Mouse (Mus musculus) adrenal gland, postnatal 14 days (tissue): ENCODE measurements around the gene Cd96. TPM values are rescaled to one million over a fixed set of nuclear protein-coding genes. Genes with fewer than 3 reads are reported as not detected.
"Not testable (repeated sequence)": the region's sequence is repeated elsewhere in the genome, so short reads cannot be mapped to it uniquely, and the experiment has no call there.

Source experiments
- DNase-seq: peaks from one replicate; pipeline ENCODE4 v3.0.0; 2021; ENCODE audit warnings: mixed read lengths
- long read RNA-seq, 2 experiments: library from polyadenylated mRNA; stranded (forward); transcript quantifications; one replicate each; pipeline ENCODE4 v2.0.0; 2021
- total RNA-seq: library from RNA; stranded (reverse); gene quantifications from 2 replicates; pipeline ENCODE4 v1.2.3, GENCODE M21; 2021

Gene Cd96
- total RNA-seq, result 2.5 TPM in 1 of 2 replicates, not detected in the other
- long read RNA-seq, experiment 1, partial matches to known transcripts, result 1 of 1 reads
- long read RNA-seq, experiment 1, other reads (novel, unspliced or antisense), result 0 of 1 reads
- long read RNA-seq, experiment 2, result 0 reads

DNA sequence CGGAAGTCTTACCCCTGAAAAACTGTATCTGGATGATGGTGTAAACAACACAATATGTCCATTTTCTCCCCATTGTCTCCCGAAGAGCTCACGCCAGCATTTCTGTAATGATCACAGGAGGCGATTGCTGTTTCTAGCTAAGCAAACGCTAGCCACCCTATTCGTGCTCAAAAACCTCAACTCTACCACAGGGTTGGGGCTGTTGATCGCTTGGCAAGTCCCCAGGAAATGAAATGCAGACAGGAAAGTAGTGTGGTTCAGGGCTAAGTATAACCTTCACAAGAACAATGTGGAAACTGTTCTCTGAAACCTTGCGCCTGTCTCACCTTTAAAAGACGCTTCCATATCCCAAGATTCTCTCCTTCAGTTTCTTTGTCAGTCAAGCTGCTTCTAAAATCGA lies at the start of gene Cd96:
Gene Cd96, minus strand, starts transcription at position 232 of the 400 bp plus-strand sequence.
- no peak for DNase-seq

DNA sequence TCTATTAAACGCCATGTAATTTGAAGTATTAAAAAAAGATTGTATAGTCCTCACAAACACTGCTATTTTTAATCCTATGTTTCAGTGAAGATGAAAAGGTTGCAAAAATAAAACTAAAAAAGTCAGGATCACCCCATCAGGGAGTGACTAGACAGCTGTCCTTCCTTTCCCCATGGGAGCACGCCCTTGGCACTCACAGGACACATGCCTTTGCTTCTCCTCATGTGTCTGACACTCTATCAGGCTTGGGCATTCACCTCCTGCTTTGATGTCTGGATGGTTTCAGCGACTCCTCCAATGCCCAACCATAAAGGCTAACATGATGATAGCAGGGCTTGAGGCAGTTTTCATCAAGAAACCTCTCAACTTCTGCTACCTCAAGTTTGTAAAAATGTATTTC lies 46.9 kb upstream of the Cd96 start:
- no peak for DNase-seq

DNA sequence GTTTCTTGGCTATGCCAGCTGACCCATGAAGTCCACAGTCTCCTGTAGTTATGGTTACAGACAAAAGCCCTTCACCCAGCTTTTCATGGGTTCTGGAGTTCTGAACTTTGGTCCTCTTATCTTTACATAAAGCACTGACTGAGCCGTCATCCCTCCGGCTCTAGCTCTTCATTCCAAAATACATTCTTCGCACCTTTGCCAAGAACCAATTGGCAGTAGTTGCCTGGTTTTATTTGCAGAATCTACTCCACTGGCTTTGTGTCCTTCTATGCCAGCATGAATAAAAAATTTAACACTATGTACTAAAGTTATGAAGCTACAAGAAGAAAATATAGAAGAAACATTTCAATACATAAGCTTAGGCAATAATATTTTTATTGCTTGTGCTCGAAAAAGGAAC lies 45.3 kb upstream of the Cd96 start:
- DNase-seq, result no peak

DNA sequence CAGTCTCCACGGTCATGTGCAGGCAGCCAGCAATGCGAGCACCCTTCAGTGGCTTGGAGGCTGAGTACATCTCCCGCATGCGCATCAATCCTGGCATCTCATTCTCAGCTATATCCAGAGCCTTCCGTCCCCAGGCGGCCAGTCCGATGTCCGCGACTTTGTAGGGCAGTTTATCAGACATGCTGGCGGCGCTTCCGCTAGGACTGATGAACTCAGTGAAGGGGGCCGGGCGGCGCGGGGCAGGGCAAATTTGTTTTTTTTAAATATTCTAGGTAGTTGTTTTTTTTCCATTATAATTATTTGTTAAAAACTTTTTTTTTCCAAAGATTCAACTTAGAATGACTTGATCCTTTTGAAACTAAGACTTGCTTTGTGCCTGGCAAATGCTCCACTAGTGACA lies 34.8 kb upstream of the Cd96 start, which contains the start of gene Gm4737:
Gene Gm4737, minus strand, starts transcription at position 246 of the 400 bp plus-strand sequence.
- not testable (repeated sequence) for DNase-seq

DNA sequence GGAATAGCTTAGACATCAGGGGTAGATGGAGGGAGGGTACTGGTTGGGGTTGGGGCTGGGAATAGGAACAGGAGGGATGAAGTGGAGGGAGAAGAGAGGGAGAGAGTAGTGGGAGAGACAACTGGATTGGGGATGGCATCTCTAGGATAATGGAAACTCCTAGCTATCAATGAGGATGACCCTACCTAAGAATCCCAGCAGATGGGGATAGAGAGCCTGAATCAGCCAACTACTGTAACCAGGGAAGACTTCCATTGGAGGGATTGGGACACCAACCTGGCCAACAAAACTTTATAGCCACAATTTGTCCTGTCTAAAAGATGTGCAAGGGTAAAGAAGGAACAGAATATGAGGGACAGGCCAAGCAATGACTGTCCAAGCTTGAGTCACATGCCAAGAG lies 31.1 kb upstream of the Cd96 start:
- no peak for DNase-seq

DNA sequence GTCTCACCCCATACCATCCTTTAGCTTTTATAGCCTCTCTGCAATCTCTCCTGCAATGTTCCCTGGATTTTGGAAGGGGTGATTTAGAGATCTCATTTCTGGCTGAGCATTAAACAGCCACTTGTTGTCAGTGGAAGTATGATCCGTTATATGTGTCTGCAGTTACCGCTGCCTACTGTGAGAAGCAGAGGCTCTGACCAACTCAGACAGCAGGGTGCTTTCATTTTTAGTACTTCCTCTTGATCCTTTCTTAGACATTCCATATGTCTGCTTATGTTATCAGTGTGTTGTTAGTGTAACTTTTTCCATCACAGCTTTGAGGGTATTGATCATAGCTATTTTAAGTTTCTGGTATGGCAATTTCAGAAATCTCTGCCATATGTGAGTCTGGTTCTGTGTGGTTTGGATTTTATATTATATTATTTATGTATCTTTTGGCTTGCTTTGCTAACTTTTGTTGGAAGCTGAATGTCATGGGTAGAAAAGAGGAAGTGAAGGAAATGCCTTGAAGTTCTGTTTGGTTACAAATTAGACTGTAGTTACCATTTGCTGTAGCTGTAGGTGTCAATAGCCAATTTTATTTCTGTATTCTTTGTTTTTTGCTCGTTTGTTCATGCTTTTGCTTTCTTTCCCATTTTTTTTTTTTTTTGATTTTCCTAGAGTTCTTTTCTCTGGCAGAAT lies 28.8 kb upstream of the Cd96 start:
- no peak for DNase-seq

DNA sequence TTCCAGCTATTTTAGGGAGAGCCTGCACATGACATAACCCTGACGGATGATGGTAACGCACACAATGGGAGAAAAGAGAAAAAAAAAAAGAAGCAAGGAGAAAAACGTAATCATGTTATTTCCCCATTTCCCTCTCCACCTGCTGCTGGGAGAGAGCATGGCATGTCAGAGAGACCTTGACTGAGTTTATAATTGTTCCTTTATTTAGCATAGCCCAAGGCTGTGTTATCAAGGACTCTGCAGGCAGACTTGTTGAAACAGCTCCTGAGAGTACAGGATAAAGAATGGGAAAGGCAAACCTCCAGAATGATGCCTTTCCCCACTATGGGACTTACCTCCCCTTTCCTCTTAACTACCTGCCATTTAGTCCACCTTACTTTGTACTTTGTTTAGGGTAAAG lies 26.9 kb upstream of the Cd96 start:
- no peak for DNase-seq

DNA sequence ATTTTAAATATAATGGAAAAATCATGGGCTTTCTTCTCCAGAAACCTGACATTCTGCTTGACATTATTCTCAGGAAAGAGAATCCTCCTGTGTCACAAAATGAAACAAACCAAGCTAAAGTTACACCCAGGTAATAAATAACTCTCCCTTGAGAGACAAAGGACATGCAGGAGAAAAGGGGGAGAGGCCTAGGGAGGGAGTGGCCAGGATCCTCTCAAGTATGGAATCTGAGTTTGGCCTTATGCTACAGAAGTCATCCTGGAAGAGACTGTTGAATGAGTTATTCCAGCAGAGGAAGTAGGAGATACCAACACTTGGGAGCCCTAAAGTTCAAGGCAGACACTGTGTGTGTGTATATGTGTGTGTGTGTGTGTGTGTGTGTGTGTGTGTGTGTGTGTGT lies 2.2 kb upstream of the Cd96 start:
- no peak for DNase-seq

DNA sequence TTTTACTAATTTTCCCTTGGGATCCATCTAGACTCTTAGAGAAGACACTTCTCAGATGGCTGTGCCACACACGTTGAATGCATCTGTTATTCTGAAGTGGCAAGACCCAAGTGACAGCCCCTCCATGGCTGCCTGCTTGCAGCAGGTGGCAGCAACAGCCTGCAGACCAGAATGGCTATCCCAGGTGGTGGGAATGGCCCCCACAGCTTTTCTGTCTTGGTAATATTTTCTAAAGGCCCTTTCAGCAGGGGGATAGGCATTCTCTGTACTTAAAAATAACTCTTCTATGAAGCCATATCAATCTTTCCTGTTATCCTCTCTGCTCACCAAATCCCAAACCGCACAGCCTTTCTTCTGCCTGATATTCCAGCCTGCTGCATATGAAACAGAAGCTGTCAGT lies 1.4 kb upstream of the Cd96 start:
- DNase-seq, result peak; percentile 33

DNA sequence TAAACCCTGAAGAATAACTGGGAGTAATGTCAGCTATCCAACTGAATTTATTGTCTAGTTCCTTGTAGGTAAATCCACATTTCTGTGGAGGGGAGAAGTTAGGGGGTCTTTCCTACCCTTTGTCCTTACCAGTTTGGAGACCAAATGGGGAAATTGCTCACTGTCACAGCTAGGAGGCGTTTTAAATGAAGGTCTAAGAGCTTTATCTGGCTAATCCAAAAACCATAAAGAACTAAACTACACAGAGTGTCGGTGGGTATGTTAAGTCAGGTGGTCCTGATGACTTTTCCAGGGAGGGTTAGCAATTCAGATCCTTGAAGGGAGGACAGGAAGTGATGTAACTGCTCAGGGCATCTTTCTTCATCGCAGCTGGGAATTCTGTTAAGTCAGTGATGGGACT lies 556 bp upstream of the Cd96 start:
- DNase-seq, result no peak

DNA sequence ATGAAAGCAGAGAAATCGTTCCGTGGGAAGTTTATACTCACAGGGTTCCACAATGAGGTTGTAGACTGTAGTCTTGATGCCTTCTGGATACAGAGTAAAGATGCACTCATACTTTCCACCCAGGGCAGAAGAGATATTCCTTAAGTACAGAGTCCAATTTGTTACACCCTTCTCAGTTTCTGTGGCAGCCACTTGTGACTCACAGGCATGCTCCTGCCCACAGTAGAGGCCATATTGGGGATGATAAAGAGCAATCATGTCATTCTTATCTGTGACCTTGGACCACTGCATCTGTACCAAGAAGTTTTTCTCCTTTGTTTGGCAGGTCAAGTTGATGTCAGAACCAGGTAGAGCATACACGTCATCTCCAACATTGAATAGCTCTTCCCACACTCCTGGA lies 2.4 kb downstream of the Cd96 start:
- no peak for DNase-seq

DNA sequence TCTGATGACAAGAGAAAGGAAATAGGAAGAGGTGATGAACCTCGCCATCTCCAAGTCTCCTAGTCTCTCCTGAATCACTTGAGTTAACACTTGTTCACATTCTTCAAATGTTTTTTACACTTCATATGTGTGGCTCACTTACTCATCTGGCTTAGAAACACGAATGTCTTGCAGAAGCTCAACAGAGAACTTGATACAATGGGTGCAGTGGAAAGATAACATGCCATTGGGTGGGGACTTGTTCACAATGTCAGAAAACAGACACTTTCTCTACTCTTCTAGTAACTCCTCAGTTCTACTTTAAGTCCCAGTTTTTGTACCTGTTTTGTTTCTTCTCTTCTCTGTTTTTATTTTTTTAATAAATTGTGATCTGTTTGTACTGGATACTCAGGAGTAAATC lies 5.3 kb downstream of the Cd96 start:
- no peak for DNase-seq

DNA sequence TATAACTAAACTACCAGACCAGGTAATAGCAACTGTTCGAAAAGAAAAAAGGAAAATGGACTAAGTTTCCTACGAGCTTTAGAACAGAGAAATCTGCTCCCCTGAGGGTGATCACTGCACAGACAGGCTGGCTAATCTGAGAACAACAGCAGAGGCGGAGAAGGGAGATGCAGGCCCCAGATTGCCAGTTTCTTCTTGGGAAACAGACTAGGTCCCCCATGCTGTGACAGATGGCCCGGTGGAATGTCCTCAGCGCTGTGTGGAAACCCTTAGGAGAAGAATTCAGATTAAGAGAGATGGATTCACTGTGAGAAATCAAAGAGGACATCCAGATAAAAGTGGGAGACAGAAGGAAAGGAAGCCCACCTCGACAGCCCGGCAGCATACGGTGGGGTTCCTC lies 10.5 kb downstream of the Cd96 start:
- DNase-seq, result no peak

DNA sequence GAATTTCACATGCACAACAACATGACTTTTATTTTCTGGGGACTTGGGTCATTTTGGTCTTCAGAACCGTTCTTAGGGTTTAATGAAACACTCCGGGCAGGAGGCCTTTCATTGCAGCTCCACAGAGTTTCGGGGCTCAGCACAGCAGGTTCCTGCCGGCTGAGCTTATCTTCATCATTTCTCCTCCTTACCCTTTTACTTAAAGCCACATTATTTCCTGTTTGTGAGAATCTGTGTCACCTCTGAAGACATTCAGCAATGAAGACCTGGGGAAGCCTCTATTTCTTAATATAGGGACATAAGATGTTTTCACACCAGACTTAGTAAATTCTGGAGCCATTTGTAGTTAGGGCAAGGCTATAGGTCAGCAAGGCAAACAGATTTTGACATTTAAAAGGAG lies 12.6 kb downstream of the Cd96 start:
- DNase-seq, result no peak

DNA sequence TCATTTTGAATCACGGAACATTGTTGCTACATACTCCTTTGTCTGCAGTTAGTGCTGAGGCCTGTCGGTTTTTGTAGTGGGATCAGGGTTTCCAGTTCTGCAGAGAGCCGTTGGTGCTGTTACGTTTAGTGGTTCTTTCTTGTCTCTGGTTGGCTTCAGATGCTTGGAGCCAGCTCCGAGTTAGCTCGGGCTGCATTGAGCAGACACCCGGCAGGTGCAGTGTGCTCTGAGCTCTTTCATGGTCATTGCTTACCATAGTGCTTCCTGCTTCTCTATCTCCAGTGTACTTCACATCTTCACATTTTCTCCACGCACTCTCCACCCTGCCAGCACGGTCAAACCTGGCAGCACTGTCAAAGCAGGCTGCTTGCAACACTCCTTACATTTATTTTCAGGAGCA lies 15.6 kb downstream of the Cd96 start:
- no peak for DNase-seq

DNA sequence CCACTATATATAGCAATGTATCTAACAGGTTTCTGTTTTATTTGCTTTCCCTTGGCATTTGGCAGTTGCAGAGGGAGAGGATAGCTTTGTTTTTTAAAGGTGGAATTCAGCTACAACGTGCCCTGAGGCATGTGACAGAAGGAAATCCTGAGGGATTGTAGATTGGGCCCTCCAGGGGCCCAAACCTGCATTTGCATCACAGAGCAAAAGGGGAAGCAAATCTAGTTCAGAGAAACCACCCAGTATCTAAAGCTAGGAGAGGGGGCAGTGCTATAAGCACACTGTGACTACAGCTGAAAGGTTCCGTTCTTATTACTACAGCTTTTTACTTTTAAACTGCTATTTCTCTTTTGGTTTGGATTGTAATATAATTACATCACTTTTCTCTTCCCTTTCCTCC lies 18.3 kb downstream of the Cd96 start:
- DNase-seq, result no peak

DNA sequence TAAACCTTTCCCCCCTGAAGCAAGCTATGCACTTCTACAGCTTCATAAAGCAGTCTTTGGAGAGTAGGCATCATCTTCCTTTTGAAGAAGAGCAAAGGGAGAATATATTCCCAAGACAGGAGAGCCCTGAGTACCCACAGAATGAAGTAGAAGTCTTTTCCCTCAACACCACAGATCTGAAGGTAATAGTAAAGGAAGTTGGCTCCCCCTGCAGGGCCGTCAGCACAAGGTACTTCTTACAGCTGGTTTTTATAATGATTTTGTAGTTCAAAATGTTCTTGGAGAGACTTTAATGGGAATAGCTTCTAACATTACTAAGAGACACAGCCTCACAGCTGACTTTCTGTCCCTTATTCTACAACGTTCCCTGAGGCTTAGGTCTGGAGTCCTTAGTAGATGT lies 19.8 kb downstream of the Cd96 start:
- peak; percentile 40 for DNase-seq

DNA sequence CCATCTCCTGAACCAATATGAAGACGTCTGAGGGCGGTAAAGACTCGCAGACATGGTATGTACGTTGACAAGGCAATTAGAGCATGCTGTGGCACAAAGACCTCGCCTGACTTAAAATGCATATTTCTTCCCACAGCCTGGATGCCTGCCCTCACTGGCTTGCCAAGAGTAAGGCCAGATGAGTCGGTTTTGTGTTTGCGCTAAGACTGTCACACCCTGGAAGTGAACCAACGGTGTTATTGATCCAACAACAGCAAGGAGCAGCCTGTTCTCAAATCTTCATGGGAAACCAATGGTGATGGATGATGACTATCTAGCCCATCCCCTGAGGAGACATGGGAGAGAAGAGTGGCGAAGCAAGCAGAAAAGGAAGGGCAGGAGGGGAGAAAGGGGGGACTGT lies 22.6 kb downstream of the Cd96 start:
- DNase-seq, result no peak

DNA sequence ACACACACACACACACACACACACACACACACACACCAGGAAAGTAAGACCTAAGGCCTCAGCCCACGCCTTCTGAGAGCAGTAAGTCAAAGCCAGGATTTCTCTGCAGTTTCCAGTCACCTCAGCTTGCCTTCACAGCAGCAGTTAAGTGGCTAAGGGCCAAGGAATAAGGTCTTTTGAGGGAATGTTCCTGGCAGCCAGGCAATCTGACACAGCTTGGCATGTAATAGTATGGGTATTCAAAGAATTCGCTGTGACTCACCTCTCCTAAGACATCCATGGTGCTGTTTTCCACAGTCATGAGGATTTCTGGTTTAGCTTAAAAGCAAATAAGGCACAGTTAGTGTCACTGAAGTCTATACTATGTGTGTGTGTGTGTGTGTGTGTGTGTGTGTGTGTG lies 25.6 kb downstream of the Cd96 start:
- peak; percentile 74 for DNase-seq

DNA sequence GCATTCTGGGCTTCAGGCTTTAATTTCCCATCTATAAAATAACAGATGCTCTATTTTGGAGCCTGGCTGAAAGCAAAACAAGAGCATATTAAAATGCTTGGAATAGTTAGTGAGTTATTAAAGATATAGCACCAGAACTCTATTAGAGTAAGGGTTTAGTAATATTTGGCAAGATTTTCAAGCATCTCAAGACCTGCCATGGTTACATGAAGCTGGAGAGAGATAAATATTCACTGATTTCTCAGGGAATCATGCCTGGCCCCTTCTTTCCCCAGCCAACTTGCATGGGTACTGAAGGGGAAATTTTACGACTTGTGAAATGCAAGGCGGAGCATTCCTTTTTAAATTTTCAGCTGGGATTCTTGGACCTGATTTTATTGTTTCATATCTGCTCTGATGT lies 27.1 kb downstream of the Cd96 start:
- DNase-seq, result no peak

DNA sequence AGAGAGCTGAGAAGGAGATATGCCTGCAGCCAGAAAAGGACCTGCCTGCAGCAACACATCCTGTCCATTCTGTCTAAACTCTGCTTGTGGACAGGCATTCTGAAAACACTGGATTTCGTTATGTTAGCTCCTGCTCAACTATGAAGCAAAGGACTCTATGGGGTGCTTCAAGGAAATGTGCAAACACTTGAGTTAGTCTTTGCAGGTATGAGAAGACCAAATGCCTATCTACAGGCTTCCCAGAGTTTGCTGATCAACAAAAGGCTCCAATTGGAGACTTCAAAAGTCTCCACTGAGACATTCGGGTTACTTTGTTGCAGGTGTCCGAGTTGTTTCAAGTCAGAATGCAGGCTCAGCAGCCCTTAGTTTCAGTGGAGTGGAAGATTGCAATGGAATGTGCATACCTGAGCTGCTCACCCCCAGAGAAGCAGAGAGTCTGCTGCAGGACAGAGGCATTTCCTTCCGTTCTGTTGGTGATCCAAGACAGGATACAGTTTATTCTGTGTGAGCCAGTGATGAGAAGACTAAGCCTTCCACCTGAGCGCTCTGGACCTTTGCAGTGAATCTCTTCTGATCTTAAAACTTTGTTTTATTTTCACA lies 33.1 kb downstream of the Cd96 start:
- no peak for DNase-seq

DNA sequence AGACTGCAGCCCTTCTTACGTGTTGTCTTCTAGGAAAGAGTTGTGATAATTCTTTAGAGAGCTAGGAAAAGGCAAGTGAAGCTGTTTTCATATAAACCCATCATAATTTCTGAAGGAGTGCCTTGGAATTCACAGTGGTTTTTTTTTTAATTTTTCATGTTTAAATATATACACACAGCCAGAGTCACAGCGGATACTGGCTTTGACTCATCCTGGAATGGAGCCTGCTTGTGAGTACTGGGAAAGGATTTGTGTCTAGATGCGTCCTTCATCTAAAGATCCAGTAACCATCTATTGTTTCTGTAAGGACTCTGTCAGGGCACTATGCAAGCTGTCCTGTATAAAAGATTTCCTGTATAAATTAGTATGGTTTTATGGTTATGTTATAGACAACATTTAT lies 52.1 kb downstream of the Cd96 start:
- no peak for DNase-seq

DNA sequence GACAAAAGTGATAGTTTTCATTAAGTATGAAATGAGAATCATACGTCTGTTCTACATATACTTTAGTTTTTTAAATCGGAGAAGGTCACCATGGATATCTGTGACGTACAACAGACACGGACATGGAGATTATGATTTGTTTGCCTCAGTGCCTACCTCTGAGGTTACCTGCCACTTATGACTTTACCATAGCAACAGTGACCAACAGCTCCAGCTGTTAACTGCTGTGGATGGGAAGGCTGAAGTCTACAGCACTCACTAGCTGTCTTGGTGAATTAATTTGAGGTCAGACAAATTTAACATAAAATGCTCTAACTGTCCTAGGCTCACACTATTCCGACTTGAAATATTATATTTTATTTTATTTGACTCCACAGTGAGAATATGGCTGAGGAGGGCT lies 56.8 kb downstream of the Cd96 start:
- no peak for DNase-seq

DNA sequence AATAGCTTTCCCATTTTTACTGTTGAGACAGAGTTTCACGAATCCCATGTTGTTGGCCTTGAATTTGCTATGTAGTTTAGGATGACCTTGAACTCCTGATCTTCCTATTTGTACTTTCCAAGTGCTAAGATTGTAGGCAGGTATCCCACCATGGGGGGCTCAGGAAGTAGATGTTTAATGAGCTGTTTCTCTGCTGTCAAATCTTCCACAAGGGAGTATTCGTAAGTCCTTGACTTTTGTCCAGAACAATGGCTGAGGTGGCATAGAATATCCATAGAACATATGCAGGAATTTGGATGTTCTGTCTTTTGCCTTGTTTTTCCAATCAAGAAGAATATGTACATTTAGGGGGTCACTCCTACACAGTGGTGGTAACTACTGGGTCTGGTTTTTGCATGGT lies 73.1 kb downstream of the Cd96 start:
- no peak for DNase-seq
